Mouse (Mus musculus): Measurements from ENCODE around the gene Ppp1r36. TPM values are rescaled to one million over a fixed set of nuclear protein-coding genes. Genes with fewer than 3 reads are reported as not detected.
"Not testable (repeated sequence)": the region's sequence is repeated elsewhere in the genome, so short reads cannot be mapped to it uniquely, and the experiment has no call there.

The Ppp1r36 gene
- polyA plus RNA-seq, 1 experiment from 2014 or later, result not detected

DNA sequence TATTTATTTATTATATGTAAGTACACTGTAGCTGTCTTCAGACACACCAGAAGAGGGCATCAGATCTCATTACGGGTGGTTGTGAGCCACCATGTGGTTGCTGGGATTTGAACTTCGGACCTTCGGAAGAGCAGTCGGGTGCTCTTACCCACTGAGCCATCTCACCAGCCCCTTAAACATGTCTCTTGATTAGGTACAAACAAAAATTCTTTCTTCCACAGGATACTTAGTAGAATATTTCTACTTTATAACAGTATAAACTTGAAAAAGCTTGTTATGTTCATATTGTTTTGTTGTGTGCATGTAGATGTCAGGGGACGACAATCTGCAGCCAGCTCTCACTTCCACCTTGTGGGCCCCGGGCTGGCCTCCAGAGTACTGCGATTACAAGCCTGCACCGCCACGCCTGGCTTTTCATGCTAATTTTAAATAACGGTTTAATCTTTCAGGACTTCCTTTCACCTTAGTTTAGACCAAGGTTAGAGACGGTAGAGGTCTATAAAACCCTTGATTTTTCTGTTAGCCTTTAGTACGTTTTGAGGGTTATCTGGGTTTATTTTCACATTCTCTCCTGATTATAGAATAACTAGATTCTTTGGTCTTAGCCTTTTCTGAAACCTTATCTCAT is 1.8 kb upstream of the Ppp1r36 start:
- ATAC-seq (no peak), DNase-seq (ENCODE audit: low read depth, low spot score) (no peak)
- POLR2A ChIA-PET, result no interaction called here
- in situ Hi-C loops (cut with MboI; ENCODE audit: low pct_unique_long_range_greater_than_20kb), result no loop called here
- CTCF ChIA-PET, result no interaction called here
- TF ChIP-seq CTCF (IDR thresholded peaks at IDR 0.05), result no peak
- no peaks in the 10 kb centered on the region for H3K27me3 ChIP-seq

DNA sequence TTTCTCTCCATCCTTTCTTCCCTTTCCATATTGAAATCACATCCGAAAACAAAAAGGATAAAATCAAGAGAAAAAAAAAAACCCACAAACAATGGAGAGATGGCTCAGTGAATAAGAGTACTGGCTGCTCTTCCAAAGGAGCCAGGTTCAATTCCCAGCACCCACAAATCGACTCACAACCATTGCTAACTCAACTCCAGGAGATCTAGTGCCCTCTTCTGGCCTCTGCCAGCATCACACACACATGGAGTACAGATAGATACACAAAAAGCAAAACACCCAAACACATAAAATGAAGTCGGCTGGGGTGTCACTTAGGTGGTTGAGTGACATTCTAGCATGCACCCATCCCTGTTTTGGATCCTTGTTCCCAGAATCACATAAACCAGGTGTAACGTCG is 1.0 kb downstream of the Ppp1r36 start:
- ATAC-seq, result no peak
- in situ Hi-C loops (cut with MboI; ENCODE audit: low pct_unique_long_range_greater_than_20kb), result no loop called here
- no peaks in the 10 kb centered on the region for H3K27me3 ChIP-seq
- ChIA-PET POLR2A (no interaction called here), CTCF (no interaction called here)
- DNase-seq (ENCODE audit: low read depth, low spot score), result no peak
- no peak for TF ChIP-seq CTCF (IDR thresholded peaks at IDR 0.05)

DNA sequence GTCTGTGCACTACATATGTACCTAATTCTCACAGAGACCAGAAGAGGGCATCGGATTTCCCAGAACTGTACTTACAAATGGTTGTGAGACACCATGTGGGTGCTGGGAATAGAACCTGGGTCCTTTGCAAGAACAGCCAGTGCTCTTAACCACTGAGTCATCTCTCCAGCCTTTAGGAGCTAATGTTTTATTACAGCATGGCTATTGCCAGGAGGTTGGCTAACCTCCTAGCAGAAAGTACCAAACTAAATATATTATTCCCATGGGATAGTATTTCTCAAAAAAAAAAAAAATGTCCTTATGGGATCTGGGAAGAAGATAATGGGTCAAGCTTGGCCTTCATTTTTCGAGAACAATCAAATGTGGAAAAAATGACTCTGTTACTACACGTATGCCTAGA is 7.9 kb downstream of the Ppp1r36 start:
- in situ Hi-C loops (cut with MboI; ENCODE audit: low pct_unique_long_range_greater_than_20kb), result no loop called here
- H3K27me3 ChIP-seq, result no peaks in the 10 kb centered on the region
- DNase-seq (ENCODE audit: low read depth, low spot score) (no peak), ATAC-seq (no peak)
- CTCF ChIA-PET, result no interaction called here
- no peak for TF ChIP-seq CTCF (IDR thresholded peaks at IDR 0.05)
- POLR2A ChIA-PET, result no interaction called here

DNA sequence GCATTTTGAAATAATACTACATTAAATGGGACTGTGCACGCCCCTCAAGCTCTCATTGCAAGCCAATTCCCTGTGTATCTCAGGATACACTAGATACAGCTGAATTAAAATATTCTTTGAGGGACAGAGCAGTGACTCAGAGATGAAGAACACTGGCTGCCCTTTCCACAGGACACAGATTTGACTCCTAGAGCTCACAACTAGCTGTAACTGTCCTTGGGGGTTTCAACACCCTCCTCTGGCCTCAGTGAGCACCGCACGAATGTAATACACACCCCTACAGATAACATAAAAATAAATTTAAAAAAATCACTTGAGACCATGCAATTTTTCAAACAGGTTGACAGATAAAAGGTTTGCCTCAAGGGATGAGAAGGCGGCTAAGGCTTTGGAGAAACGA is 10.2 kb downstream of the Ppp1r36 start:
- no peak for TF ChIP-seq CTCF (IDR thresholded peaks at IDR 0.05)
- ChIA-PET POLR2A (no interaction called here), CTCF (no interaction called here)
- ATAC-seq (no peak), DNase-seq (ENCODE audit: low read depth, low spot score) (no peak)
- in situ Hi-C loops (cut with MboI; ENCODE audit: low pct_unique_long_range_greater_than_20kb), result no loop called here
- H3K27me3 ChIP-seq, result no peaks in the 10 kb centered on the region

DNA sequence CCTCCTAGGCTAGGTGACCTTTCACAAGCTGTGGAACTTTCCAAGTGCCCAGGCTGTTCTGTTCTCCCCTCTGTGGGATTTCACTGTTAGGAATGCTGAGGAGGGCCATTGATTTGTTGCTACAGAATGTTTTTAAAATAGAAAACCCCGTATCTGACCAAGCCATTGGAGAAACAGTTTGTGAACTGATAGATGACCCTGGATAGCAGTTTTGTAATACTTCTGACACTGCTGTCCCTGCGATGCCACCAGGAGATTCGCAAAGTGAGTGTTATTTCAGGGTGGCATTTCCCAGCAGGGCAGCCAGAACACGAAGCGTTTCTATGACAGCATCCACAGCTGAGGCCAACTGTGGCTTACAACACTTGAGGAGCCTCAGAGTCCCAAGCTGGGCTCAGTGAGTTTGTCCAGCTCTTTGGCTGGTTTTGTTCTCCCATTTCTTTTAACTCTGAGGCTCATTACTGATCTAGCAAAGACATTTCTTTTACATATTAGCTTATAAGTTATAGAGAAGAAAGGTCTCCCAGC is 13.6 kb downstream of the Ppp1r36 start:
- ChIA-PET POLR2A (interaction anchor here (1.0 kb wide), 1 partner anchor 23 kb away, joined by 3 read pairs; no protein-coding TSS in a partner anchor), CTCF (no interaction called here)
- ATAC-seq (no peak), DNase-seq (ENCODE audit: low read depth, low spot score) (no peak)
- no peaks in the 10 kb centered on the region for H3K27me3 ChIP-seq
- TF ChIP-seq CTCF (IDR thresholded peaks at IDR 0.05), result no peak
- in situ Hi-C loops (cut with MboI; ENCODE audit: low pct_unique_long_range_greater_than_20kb), result no loop called here

DNA sequence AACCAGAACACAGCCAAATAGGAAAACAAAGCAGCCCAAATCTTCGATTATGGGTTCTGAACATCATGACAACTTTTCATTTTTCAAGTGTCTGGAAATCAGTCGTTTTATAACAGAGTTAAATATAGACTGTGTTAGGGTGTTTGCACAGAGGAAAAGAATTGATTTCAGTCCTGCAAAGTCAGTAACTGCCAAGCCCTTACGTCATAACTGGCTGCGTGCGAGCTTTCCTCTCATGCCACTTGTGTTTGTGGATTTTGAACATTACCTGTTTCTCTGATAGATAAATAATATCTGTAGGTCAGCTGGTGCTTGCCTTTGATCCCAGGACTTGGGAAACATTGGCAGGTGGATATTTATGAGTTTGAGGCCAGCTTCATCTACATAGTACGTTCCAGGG is 14.1 kb downstream of the Ppp1r36 start:
- ChIA-PET POLR2A (interaction anchor here (1.0 kb wide), 1 partner anchor 23 kb away, joined by 3 read pairs; no protein-coding TSS in a partner anchor), CTCF (no interaction called here)
- no peak for ATAC-seq
- TF ChIP-seq CTCF (IDR thresholded peaks at IDR 0.05), result no peak
- in situ Hi-C loops (cut with MboI; ENCODE audit: low pct_unique_long_range_greater_than_20kb), result no loop called here
- H3K27me3 ChIP-seq, result no peaks in the 10 kb centered on the region
- no peak for DNase-seq (ENCODE audit: low read depth, low spot score)

DNA sequence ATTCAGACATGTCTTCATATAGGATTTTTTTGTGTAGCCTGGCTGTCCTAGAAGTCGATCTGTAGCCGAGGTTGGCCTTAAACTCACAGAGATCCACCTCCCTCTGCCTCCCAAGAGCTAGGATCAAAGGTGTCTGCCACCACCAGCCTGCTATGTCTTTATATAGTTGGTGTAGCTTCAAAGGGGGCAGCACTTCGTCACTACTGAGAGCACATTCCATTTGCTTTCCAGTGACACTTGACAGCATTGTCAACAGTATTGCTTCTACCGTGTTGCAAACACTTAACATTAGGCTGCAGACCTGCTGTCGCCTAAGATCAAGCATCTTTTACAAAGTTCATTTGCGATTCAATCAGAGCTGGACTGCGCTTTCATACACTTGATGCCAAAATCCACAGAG is 16.8 kb downstream of the Ppp1r36 start:
- ChIA-PET POLR2A (no interaction called here), CTCF (no interaction called here)
- DNase-seq (ENCODE audit: low read depth, low spot score) (no peak), ATAC-seq (no peak)
- no peak for TF ChIP-seq CTCF (IDR thresholded peaks at IDR 0.05)
- in situ Hi-C loops (cut with MboI; ENCODE audit: low pct_unique_long_range_greater_than_20kb), result no loop called here
- H3K27me3 ChIP-seq, result no peaks in the 10 kb centered on the region

DNA sequence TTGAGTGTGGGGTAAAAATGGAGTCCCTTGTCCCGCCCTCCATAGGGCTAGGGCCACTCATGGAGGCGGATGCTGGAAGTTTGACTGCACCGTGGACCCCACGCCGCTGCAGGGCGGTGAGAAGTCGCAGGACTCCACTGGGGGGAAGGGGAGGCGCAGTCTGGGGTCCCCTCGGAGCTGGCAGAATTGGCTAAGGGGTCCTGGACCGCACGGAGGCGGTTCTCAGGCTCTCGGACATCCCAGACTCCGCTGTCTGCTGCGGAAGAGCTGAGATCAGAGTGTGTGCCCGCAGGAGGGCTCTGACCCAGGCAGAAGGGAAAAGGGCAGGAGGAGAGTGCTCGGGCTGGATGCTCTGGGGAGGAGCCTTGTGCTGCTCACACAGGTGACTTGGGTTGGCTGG is 17.7 kb downstream of the Ppp1r36 start:
- ATAC-seq (no peak), DNase-seq (ENCODE audit: low read depth, low spot score) (no peak)
- no peaks in the 10 kb centered on the region for H3K27me3 ChIP-seq
- no peak for TF ChIP-seq CTCF (IDR thresholded peaks at IDR 0.05)
- in situ Hi-C loops (cut with MboI; ENCODE audit: low pct_unique_long_range_greater_than_20kb), result no loop called here
- POLR2A ChIA-PET, result no interaction called here
- CTCF ChIA-PET, result no interaction called here

DNA sequence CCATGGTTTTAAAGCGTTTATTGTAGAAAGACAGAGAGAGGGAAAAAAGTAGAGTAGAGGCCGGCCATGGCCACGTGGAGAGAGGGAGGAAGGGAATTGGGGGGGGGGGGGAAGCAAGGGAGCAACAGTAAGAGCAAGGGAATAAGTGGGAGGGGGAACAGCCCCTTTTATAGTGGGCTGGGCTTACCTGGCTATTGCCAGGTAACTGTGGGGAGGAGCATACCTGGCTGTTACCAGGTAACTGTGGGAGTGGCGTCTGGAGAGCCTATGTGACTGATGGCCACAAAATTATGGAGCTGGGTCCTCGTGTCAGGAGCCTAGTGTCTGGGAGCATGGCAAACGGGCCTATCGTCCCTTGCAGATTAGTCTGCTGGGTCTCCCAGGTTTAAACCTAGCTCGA is 18.2 kb downstream of the Ppp1r36 start:
- no peaks in the 10 kb centered on the region for H3K27me3 ChIP-seq
- CTCF ChIA-PET, result no interaction called here
- DNase-seq (ENCODE audit: low read depth, low spot score) (no peak), ATAC-seq (no peak)
- in situ Hi-C loops (cut with MboI; ENCODE audit: low pct_unique_long_range_greater_than_20kb), result no loop called here
- POLR2A ChIA-PET, result no interaction called here
- no peak for TF ChIP-seq CTCF (IDR thresholded peaks at IDR 0.05)

DNA sequence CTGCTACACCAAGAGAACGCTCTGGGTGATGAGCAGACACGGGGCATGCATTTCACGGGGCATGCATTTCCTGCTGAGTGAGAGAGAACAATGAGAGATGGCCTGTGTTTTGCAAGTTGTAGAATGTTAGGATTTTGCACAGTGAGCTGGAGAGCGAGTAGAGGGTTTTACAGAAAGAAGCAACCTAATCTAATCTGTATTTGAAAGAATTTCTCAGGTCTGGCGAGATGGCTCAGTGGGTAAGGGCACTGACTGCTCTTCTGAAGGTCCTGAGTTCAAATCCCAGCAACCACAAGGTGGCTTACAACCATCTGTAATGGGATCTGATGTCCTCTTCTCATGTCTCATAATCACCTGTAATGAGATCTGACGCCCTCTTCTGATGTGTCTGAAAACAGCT is 26.1 kb downstream of the Ppp1r36 start:
- in situ Hi-C loops (cut with MboI; ENCODE audit: low pct_unique_long_range_greater_than_20kb); DNase-seq (ENCODE audit: low read depth, low spot score); ATAC-seq; POLR2A ChIA-PET; H3K27me3 ChIP-seq; CTCF ChIA-PET: not testable (repeated sequence)

DNA sequence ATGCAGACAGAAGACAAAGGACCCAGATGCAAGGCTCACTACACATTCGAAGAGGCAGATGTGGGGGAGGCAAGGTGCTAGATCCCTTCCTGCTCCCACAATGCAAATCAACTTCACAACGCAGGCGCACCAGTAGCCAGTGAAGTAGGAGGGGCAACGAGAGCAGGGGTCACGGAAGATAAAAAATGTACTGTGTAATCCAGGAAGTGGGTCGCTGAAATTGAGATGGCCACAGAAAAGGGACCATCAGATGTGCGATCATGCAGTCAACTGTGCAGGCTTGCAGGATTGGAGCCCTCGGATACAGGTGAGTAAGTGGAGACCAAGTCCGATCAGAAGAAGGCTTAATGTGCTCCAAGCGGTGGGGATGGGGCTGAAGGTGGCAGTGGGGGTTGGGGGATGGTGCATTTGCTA is 27.0 kb downstream of the Ppp1r36 start:
- POLR2A ChIA-PET, result no interaction called here
- in situ Hi-C loops (cut with MboI; ENCODE audit: low pct_unique_long_range_greater_than_20kb), result no loop called here
- no peaks in the 10 kb centered on the region for H3K27me3 ChIP-seq
- ATAC-seq, result no peak
- no peak for DNase-seq (ENCODE audit: low read depth, low spot score)
- TF ChIP-seq CTCF (IDR thresholded peaks at IDR 0.05), result no peak
- CTCF ChIA-PET, result no interaction called here

DNA sequence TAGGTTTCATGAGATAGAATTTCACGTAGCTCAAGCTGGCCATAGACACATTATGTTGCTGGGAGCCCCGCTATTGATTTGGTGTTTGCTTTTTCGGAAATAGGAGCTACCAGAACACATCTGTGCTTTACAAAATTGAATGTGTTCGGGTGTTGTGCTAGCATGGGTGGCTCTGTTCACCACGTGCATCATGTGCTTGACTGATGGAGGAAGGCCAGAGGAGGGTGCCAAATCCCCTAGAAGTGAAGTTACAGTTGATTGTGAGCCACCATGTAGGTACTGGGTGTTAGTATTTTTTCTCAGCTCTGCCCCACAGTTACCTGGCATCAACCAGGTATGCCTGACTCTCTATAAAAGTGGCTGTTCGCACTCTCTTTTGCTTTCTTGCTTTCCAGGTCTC is 27.5 kb downstream of the Ppp1r36 start:
- ATAC-seq (no peak), DNase-seq (ENCODE audit: low read depth, low spot score) (no peak)
- CTCF ChIA-PET, result no interaction called here
- H3K27me3 ChIP-seq, result no peaks in the 10 kb centered on the region
- POLR2A ChIA-PET, result no interaction called here
- in situ Hi-C loops (cut with MboI; ENCODE audit: low pct_unique_long_range_greater_than_20kb), result loop anchor here (5.0 kb wide), 1 partner anchor 38 kb away; no protein-coding TSS in a partner anchor
- TF ChIP-seq CTCF (IDR thresholded peaks at IDR 0.05), result no peak
